ENCODE assay signal across 1 mouse cellular context in the genomic region with DNA sequence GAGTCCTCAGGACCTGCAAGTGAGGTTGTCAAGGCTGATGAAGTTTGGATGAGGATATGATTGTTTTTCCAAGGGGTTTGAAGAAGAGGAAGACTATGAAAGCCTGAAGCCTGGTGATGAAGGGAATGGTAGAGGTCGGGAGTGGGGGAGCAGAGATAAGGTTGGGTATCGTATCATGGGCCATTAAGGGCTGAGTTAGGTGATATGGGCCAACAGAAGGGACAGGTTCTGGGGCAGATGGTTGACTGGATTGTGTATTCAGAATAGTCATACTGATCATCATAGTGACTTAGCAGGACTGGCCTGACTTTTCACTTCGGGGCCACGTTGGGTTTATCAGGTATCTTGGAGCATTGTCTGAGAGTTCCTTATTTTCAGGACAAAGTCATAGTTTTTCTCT.
TF ChIP-seq lines count a peak whose summit lies in the region.

No protein-coding gene starts in this region.

TF ChIP-seq in MEL, 35 proteins besides CTCF, POLR2A, EP300 and RAD21:
- TF ChIP-seq MXI1 (IDR thresholded peaks at IDR 0.05; ENCODE audit: low read depth, low read length) (no peak), ZC3H11A (IDR thresholded peaks at IDR 0.05; ENCODE audit: low read depth, low read length) (no peak), TAL1 (IDR thresholded peaks at IDR 0.05; ENCODE audit: low read length) (peak; percentile 54), NELFE (IDR thresholded peaks at IDR 0.05; ENCODE audit: low read depth, low read length) (no peak), USF2 (IDR thresholded peaks at IDR 0.05; ENCODE audit: borderline replicate concordance in 1 of 2, insufficient read depth in 1 of 2, low read depth in 1 of 2, low read length in 2 of 2) (no peak), SIN3A (IDR thresholded peaks at IDR 0.05; ENCODE audit: low read length) (no peak), ETS1 (IDR thresholded peaks at IDR 0.05; ENCODE audit: low read depth, low read length) (0 out of 2 replicates have a peak, but pooled peaks have one; percentile 24), MAX (IDR thresholded peaks at IDR 0.05; ENCODE audit: low read length) (peak; percentile 13; the same call in 1 of the 2 replicates), GATA1 (IDR thresholded peaks at IDR 0.05; ENCODE audit: low read depth, low read length) (0 out of 2 replicates have a peak, but pooled peaks have one; percentile 40), TCF12 (IDR thresholded peaks at IDR 0.05; ENCODE audit: low read depth, low read length) (peak; percentile 36; the same call in 1 of the 2 replicates), CHD1 (IDR thresholded peaks at IDR 0.05; ENCODE audit: low read depth, low read length) (no peak), ZNF384 (IDR thresholded peaks at IDR 0.05; ENCODE audit: low read depth, low read length) (no peak), HCFC1 (IDR thresholded peaks at IDR 0.05; ENCODE audit: low read depth, low read length) (no peak), BHLHE40 (IDR thresholded peaks at IDR 0.05; ENCODE audit: borderline replicate concordance, low read depth, low read length) (no peak)
TF ChIP-seq in MEL: peak in this region for 5.
